Mouse (Mus musculus) C2C12 (cell line): ENCODE results near the gene Cav1.

Experiments used
- CEBPB ChIP-seq: IDR thresholded peaks from one replicate; pipeline ENCODE4 v1.6.1; 2011; ENCODE audit warnings: low read depth, mild to moderate bottlenecking, control low read depth, moderate library complexity
- CTCF ChIP-seq: IDR thresholded peaks from one replicate; pipeline ENCODE4 v1.5.1; 2011; ENCODE audit not compliant: control insufficient read depth, insufficient read depth, insufficient read length
- MAX ChIP-seq: IDR thresholded peaks from one replicate; pipeline ENCODE4 v1.6.1; 2011; ENCODE audit warnings: mild to moderate bottlenecking, control low read depth
- MYOG ChIP-seq: IDR thresholded peaks from one replicate; pipeline ENCODE4 v1.6.1; 2011; ENCODE audit not compliant: control insufficient read depth, insufficient read length; ENCODE audit errors: extremely low read depth
- USF1 ChIP-seq: IDR thresholded peaks from one replicate; pipeline ENCODE4 v1.6.1; 2011; ENCODE audit warnings: low read depth, mild to moderate bottlenecking, control low read depth, moderate library complexity

GRCm38 (mm10) chr6:17350803-17351202 lies 44.7 kb downstream of the Cav1 start:
- TF ChIP-seq CEBPB (no peak), USF1 (no peak), MAX (no peak), CTCF (no peak), MYOG (no peak)
